Mouse (Mus musculus): ENCODE measurements around the gene Ttll11. TPM values are rescaled to one million over a fixed set of nuclear protein-coding genes. Genes with fewer than 3 reads are reported as not detected.

Gene Ttll11
- polyA plus RNA-seq, 1 experiment from 2014 or later, result 0.88 TPM

- H3K4me2 ChIP-seq, result no peak overlapping the region
- H3K27me3 ChIP-seq, result no peaks in the 10 kb centered on the region
- 93% methylated on average over 3 of the region's 3 CpGs for WGBS
- no peaks in the 10 kb centered on the region for H3K9me3 ChIP-seq (replicated peaks)
- H3K36me3 ChIP-seq, result no peaks in the 10 kb centered on the region
- H3K27ac ChIP-seq, result no peak overlapping the region
- no peak overlapping the region for H3K4me3 ChIP-seq (replicated peaks)
- ATAC-seq (replicated peaks; ENCODE audit: low FRiP score), result no peak
- no peaks in the 10 kb centered on the region for H3K4me1 ChIP-seq
- H3K9ac ChIP-seq, result no peak overlapping the region
These were observed 56.8 kb downstream of the Ttll11 start for GRCm38 (mm10) chr2:35922956-35923355.

DNA sequence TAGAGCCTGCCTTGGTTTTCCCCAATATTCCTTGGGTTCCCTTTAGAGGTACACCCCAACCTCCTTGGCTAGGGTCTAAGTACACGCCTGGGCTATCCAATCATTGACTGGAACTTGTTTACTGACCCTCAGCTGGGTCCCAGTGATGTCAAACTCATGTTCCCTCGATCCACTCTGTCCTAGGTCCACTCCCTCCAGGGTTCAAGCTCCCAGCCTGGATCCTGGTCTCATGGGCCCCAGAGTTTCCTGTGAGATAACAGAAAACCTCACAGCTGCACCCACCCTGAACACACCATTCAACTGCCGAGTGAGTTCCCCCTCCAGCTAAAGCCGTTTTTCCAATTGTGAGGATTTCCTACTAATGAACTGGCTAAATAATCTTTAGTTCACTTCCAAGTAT, 67.6 kb downstream of the Ttll11 start:
- Histone ChIP-seq H3K27ac (no peak overlapping the region), H3K4me2 (no peak overlapping the region), H3K9ac (no peak overlapping the region), H3K4me3 (replicated peaks) (no peak overlapping the region), H3K9me3 (replicated peaks) (no peaks in the 10 kb centered on the region), H3K4me1 (0 out of 2 replicates have a peak, but pooled peaks cover 4% of the 10 kb centered on the region), H3K27me3 (no peaks in the 10 kb centered on the region), H3K36me3 (no peaks in the 10 kb centered on the region)
- WGBS, result 70% methylated on average over 4 of the region's 4 CpGs
- ATAC-seq (replicated peaks; ENCODE audit: low FRiP score), result no peak

GRCm38 (mm10) chr2:35911675-35912074, 68.0 kb downstream of the Ttll11 start:
- Histone ChIP-seq H3K4me3 (replicated peaks) (no peak overlapping the region), H3K27me3 (no peaks in the 10 kb centered on the region), H3K4me1 (0 out of 2 replicates have a peak, but pooled peaks cover 4% of the 10 kb centered on the region), H3K9me3 (replicated peaks) (no peaks in the 10 kb centered on the region), H3K9ac (no peak overlapping the region), H3K27ac (no peak overlapping the region), H3K4me2 (no peak overlapping the region), H3K36me3 (no peaks in the 10 kb centered on the region)
- ATAC-seq (replicated peaks; ENCODE audit: low FRiP score), result no peak
- 67% methylated on average over 1 of the region's 1 CpGs for WGBS

DNA sequence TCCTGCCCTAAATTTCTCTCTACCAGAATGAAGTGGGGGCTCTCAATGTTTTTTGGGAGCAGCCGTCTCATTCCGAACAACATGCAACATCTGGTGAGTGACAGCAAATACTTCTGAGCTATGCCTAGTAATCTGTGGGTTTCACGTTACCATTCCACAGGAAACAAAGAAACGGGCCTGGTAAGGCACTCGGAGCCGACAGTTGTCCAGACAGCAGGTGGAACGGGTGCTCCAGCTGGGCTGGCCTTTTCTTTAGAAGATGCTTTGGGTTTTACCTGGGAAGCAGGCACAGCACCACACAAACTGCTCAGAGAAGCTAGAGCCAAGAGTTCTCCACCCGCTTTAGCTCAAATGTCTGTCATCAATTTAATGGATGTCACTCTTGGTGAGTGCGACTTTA, 69.0 kb downstream of the Ttll11 start:
- Histone ChIP-seq H3K9ac (no peak overlapping the region), H3K27me3 (no peaks in the 10 kb centered on the region), H3K4me1 (0 out of 2 replicates have a peak, but pooled peaks cover 7% of the 10 kb centered on the region), H3K4me2 (no peak overlapping the region), H3K27ac (no peak overlapping the region), H3K9me3 (replicated peaks) (no peaks in the 10 kb centered on the region), H3K36me3 (no peaks in the 10 kb centered on the region), H3K4me3 (replicated peaks) (no peak overlapping the region)
- 30% methylated on average over 9 of the region's 9 CpGs for WGBS
- ATAC-seq (replicated peaks; ENCODE audit: low FRiP score), result no peak

- Histone ChIP-seq H3K27ac (no peak overlapping the region), H3K9me3 (replicated peaks) (no peaks in the 10 kb centered on the region), H3K27me3 (no peaks in the 10 kb centered on the region), H3K9ac (no peak overlapping the region), H3K4me1 (0 out of 2 replicates have a peak, but pooled peaks cover 7% of the 10 kb centered on the region), H3K36me3 (no peaks in the 10 kb centered on the region), H3K4me3 (replicated peaks) (no peak overlapping the region), H3K4me2 (no peak overlapping the region)
- no peak for ATAC-seq (replicated peaks; ENCODE audit: low FRiP score)
- WGBS, result 99% methylated on average over 4 of the region's 4 CpGs
These were observed 70.4 kb downstream of the Ttll11 start for GRCm38 (mm10) chr2:35909353-35909752.

- H3K36me3 ChIP-seq, result no peaks in the 10 kb centered on the region
- no peaks in the 10 kb centered on the region for H3K9me3 ChIP-seq (replicated peaks)
- 0 out of 2 replicates have a peak, but pooled peaks cover 7% of the 10 kb centered on the region for H3K4me1 ChIP-seq
- H3K4me3 ChIP-seq (replicated peaks), result no peak overlapping the region
- H3K4me2 ChIP-seq, result no peak overlapping the region
- H3K27me3 ChIP-seq, result no peaks in the 10 kb centered on the region
- H3K27ac ChIP-seq, result no peak overlapping the region
- H3K9ac ChIP-seq, result no peak overlapping the region
- no peak for ATAC-seq (replicated peaks; ENCODE audit: low FRiP score)
- WGBS, result 77% methylated on average over 6 of the region's 6 CpGs
These were observed 72.1 kb downstream of the Ttll11 start for GRCm38 (mm10) chr2:35907578-35907977.

DNA sequence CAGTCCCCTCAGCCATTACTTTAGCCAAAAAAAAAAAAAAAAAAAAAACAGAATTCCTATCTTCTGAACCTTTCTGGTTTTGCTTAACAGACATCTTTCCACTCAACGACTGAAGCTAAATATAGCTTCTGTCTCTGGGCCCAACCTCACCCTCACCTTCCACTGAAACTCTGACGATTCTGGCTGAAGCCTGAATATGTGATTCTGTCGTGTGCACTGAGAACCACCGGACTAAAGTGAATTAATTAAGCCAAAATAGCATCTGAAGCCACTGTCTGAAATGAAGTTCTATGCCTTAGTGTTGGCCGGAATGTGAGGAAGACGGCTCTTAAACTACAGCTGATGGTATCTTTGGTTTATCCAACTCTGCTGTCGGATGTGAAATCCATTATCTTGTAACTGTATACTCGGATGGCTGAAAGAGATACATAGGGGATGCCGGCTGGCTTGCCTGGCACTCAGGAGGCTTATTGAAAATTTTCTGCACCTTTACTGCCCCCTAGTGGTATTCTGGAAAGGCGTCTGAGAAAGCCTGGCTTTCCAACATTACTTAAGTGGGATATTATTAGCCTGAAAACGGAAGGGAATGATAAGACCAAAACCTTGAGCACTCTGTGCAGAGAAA, 73.4 kb downstream of the Ttll11 start:
- Histone ChIP-seq H3K9me3 (replicated peaks) (no peaks in the 10 kb centered on the region), H3K9ac (no peak overlapping the region), H3K4me3 (replicated peaks) (no peak overlapping the region), H3K27me3 (no peaks in the 10 kb centered on the region), H3K4me2 (0 out of 2 replicates have a peak overlapping the region, but pooled peaks have one; percentile 30), H3K4me1 (0 out of 2 replicates have a peak, but pooled peaks cover 7% of the 10 kb centered on the region), H3K36me3 (no peaks in the 10 kb centered on the region), H3K27ac (no peak overlapping the region)
- ATAC-seq (replicated peaks; ENCODE audit: low FRiP score), result no peak; the same call in 1 of the 2 replicates
- 7% methylated on average over 11 of the region's 11 CpGs for WGBS

GRCm38 (mm10) chr2:35900845-35901244, 78.9 kb downstream of the Ttll11 start:
- peaks cover 5% of the 10 kb centered on the region for H3K4me1 ChIP-seq
- no peak overlapping the region for H3K27ac ChIP-seq
- H3K27me3 ChIP-seq, result no peaks in the 10 kb centered on the region
- H3K4me3 ChIP-seq (replicated peaks), result no peak overlapping the region
- H3K36me3 ChIP-seq, result no peaks in the 10 kb centered on the region
- WGBS, result 71% methylated on average over 2 of the region's 2 CpGs
- no peak overlapping the region for H3K4me2 ChIP-seq
- no peaks in the 10 kb centered on the region for H3K9me3 ChIP-seq (replicated peaks)
- no peak overlapping the region for H3K9ac ChIP-seq
- ATAC-seq (replicated peaks; ENCODE audit: low FRiP score), result no peak

DNA sequence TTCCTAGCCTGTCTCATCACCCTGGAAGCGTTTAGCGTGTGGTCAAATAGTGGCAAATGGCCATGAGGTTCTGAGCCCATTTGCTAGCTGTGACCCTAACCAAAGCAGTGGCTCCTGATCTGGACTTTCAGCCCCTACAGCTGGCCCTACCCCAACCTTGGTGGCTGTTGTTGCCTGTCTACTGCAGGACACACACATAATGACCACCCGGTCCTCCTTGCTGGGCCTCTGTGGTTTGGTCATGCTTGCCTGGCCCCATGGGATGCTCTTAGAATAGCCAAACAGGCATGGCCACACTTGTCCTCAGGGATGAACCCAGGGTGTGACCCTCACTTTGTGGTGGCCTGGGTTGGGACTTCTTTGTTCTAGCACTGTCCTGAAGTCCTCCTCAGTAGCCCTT, 80.0 kb downstream of the Ttll11 start:
- ATAC-seq (replicated peaks; ENCODE audit: low FRiP score), result no peak
- H3K9me3 ChIP-seq (replicated peaks), result no peaks in the 10 kb centered on the region
- no peaks in the 10 kb centered on the region for H3K36me3 ChIP-seq
- no peak overlapping the region for H3K9ac ChIP-seq
- no peak overlapping the region for H3K4me2 ChIP-seq
- H3K4me3 ChIP-seq (replicated peaks), result no peak overlapping the region
- no peak overlapping the region for H3K27ac ChIP-seq
- peaks cover 5% of the 10 kb centered on the region for H3K4me1 ChIP-seq
- no peaks in the 10 kb centered on the region for H3K27me3 ChIP-seq
- 92% methylated on average over 3 of the region's 3 CpGs for WGBS

GRCm38 (mm10) chr2:35899135-35899474, 80.6 kb downstream of the Ttll11 start:
- Histone ChIP-seq H3K36me3 (no peaks in the 10 kb centered on the region), H3K4me2 (no peak overlapping the region), H3K27me3 (no peaks in the 10 kb centered on the region), H3K4me3 (replicated peaks) (no peak overlapping the region), H3K4me1 (peaks cover 5% of the 10 kb centered on the region), H3K9ac (no peak overlapping the region), H3K9me3 (replicated peaks) (no peaks in the 10 kb centered on the region), H3K27ac (no peak overlapping the region)
- no peak for ATAC-seq (replicated peaks; ENCODE audit: low FRiP score)
- 55% methylated on average over 4 of the region's 4 CpGs for WGBS

- peaks cover 5% of the 10 kb centered on the region for H3K4me1 ChIP-seq
- H3K9me3 ChIP-seq (replicated peaks), result no peaks in the 10 kb centered on the region
- H3K9ac ChIP-seq, result no peak overlapping the region
- 51% methylated on average over 6 of the region's 6 CpGs for WGBS
- H3K27ac ChIP-seq, result peak overlapping the region; percentile 38; the same call in 1 of the 2 replicates
- ATAC-seq (replicated peaks; ENCODE audit: low FRiP score), result peak; percentile 53
- no peaks in the 10 kb centered on the region for H3K36me3 ChIP-seq
- no peak overlapping the region for H3K4me3 ChIP-seq (replicated peaks)
- H3K4me2 ChIP-seq, result no peak overlapping the region
- H3K27me3 ChIP-seq, result no peaks in the 10 kb centered on the region
These were observed 81.1 kb downstream of the Ttll11 start for GRCm38 (mm10) chr2:35898425-35899134.

- no peak overlapping the region for H3K4me3 ChIP-seq (replicated peaks)
- H3K4me1 ChIP-seq, result peaks cover 5% of the 10 kb centered on the region
- no peak overlapping the region for H3K9ac ChIP-seq
- no peak overlapping the region for H3K27ac ChIP-seq
- H3K36me3 ChIP-seq, result no peaks in the 10 kb centered on the region
- 90% methylated on average over 2 of the region's 2 CpGs for WGBS
- no peaks in the 10 kb centered on the region for H3K9me3 ChIP-seq (replicated peaks)
- no peak overlapping the region for H3K4me2 ChIP-seq
- no peak for ATAC-seq (replicated peaks; ENCODE audit: low FRiP score)
- no peaks in the 10 kb centered on the region for H3K27me3 ChIP-seq
These were observed 82.6 kb downstream of the Ttll11 start for GRCm38 (mm10) chr2:35897125-35897524.
